Mouse (Mus musculus) megakaryocyte, embryonic 14.5 days (primary cell): Measurements from ENCODE around the gene Btbd16.

ENCODE experiments used
- FLI1 ChIP-seq: IDR thresholded peaks from 2 replicates; pipeline ENCODE4 v1.6.1; 2012; ENCODE audit warnings: low read length, inconsistent platforms, mixed read lengths
- GATA1 ChIP-seq: IDR thresholded peaks from 3 replicates; pipeline ENCODE4 v1.6.1; 2012; ENCODE audit warnings: mixed read lengths, low read length, inconsistent platforms, borderline replicate concordance

DNA sequence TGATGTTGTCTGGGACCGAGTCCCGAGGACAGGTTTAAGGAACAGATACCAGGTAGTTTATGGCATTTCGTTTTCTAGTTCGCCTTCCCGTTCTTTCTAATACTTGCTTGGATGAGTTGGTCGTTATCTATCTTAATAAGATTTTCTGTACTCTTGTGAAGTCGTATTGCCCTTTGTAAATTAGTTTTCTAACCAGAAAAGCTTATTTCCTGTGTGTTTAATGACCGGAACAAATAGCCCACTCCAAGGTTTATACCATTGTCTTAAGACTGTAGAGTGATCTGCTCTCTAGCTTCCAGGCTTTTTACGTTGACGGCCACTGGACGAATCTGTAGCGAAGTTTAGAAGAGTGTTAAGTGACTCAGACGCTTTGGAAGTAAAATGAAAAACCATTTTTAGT is 92.8 kb downstream of the Btbd16 start:
- TF ChIP-seq GATA1 = no peak
- no peak for TF ChIP-seq FLI1
